Mouse (Mus musculus) embryonic facial prominence, embryonic 10.5 days (tissue): ENCODE data around the gene Ankrd34a. TPM values are rescaled to one million over a fixed set of nuclear protein-coding genes. Genes with fewer than 3 reads are reported as not detected.

Experiments
- DNase-seq: peaks from one replicate; pipeline ENCODE4 v3.0.0-alpha.2; 2017; ENCODE audit warnings: low spot score
- H3K27ac ChIP-seq: fragments of 300-500 bp; sonication (generic); replicated peaks from 2 replicates; pipeline ENCODE4 v1.5.1; 2016; ENCODE audit warnings: mild to moderate bottlenecking
- H3K27me3 ChIP-seq: fragments of 300-500 bp; sonication (generic); replicated peaks from 2 replicates; pipeline ENCODE4 v1.6.1; 2016; ENCODE audit warnings: low read depth, mild to moderate bottlenecking; ENCODE audit not compliant: poor library complexity, severe bottlenecking
- H3K36me3 ChIP-seq: fragments of 300-500 bp; sonication (generic); replicated peaks from 2 replicates; pipeline ENCODE4 v1.6.1; 2016; ENCODE audit warnings: mild to moderate bottlenecking, moderate library complexity
- H3K4me1 ChIP-seq: fragments of 300-500 bp; sonication (generic); 2 replicates; pipeline ENCODE4 v1.6.1; 2016
- H3K4me3 ChIP-seq: fragments of 300-500 bp; sonication (generic); 2 replicates; pipeline ENCODE4 v1.5.1; 2016; ENCODE audit warnings: mild to moderate bottlenecking, moderate library complexity
- H3K9me3 ChIP-seq: fragments of 300-500 bp; sonication (generic); 2 replicates; pipeline ENCODE4 v1.6.1; 2016; ENCODE audit warnings: mild to moderate bottlenecking
- WGBS: fragments of 180-500 bp; shearing (Covaris S2); methylation state at CpG from one replicate; pipeline ENCODE4 v1.1.7; 2016; 5-methylcytosine and 5-hydroxymethylcytosine counted together
- polyA plus RNA-seq: library from polyadenylated mRNA; unstranded; fragments of >200 nt; fragmentation: Nextera tagmentation; extraction: Ambion mirVana; gene quantifications from 2 replicates; pipeline ENCODE4 v1.2.1, GENCODE M21; 2016

Ankrd34a gene
- polyA plus RNA-seq, 1 experiment from 2014 or later, result 0.66 TPM

- WGBS, result 75% methylated on average over 5 of the region's 5 CpGs
- peak; percentile 8 for DNase-seq
- H3K4me1 ChIP-seq, result peaks cover 59% of the 10 kb centered on the region
- H3K27ac ChIP-seq, result no peak overlapping the region
- H3K9me3 ChIP-seq, result no peaks in the 10 kb centered on the region
- no peak overlapping the region for H3K4me3 ChIP-seq
- peaks cover 62% of the 10 kb centered on the region for H3K27me3 ChIP-seq
- no peaks in the 10 kb centered on the region for H3K36me3 ChIP-seq
Measured at GRCm38 (mm10) chr3:96594851-96595250, 1.6 kb upstream of the Ankrd34a start.

GRCm38 (mm10) chr3:96595661-96596060 lies 775 bp upstream of the Ankrd34a start:
- H3K36me3 ChIP-seq, result no peaks in the 10 kb centered on the region
- no peaks in the 10 kb centered on the region for H3K9me3 ChIP-seq
- H3K4me1 ChIP-seq, result peaks cover 67% of the 10 kb centered on the region
- H3K27me3 ChIP-seq, result peaks cover 65% of the 10 kb centered on the region
- peak overlapping the region; percentile 59 for H3K4me3 ChIP-seq
- whole genome bisulfite sequencing, result 20% methylated on average over 6 of the region's 6 CpGs
- DNase-seq, result no peak
- H3K27ac ChIP-seq, result no peak overlapping the region

- DNase-seq, result peak; percentile 21
- H3K36me3 ChIP-seq, result no peaks in the 10 kb centered on the region
- H3K4me3 ChIP-seq, result peak overlapping the region; percentile 59
- WGBS, result 1% methylated on average over 9 of the region's 12 CpGs
- H3K27me3 ChIP-seq, result peaks cover 65% of the 10 kb centered on the region
- H3K27ac ChIP-seq, result peak overlapping the region; percentile 81; the same call in 1 of the 2 replicates
- no peaks in the 10 kb centered on the region for H3K9me3 ChIP-seq
- peaks cover 77% of the 10 kb centered on the region for H3K4me1 ChIP-seq
Measured at GRCm38 (mm10) chr3:96596855-96597254, 419 bp downstream of the Ankrd34a start.

DNA sequence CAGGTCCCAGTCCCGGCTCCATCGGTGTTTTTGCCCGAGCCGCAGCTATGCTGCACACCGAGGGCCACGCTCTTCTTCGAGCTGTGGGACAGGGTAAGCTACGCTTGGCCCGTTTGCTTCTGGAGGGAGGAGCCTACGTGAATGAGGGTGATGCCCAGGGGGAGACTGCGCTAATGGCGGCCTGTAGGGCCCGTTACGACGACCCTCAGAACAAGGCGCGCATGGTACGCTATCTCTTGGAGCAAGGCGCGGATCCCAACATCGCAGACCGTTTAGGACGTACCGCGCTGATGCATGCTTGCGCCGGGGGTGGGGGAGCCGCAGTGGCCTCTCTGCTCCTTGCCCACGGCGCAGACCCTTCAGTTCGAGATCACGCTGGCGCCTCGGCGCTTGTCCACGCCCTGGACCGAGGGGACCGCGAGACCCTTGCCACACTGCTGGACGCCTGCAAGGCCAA lies 1.0 kb downstream of the Ankrd34a start:
- peak overlapping the region; percentile 81 for H3K27ac ChIP-seq
- no peaks in the 10 kb centered on the region for H3K36me3 ChIP-seq
- peaks cover 59% of the 10 kb centered on the region for H3K27me3 ChIP-seq
- H3K4me1 ChIP-seq, result peaks cover 80% of the 10 kb centered on the region
- peak overlapping the region; percentile 59 for H3K4me3 ChIP-seq
- peak; percentile 67 for DNase-seq
- no peaks in the 10 kb centered on the region for H3K9me3 ChIP-seq
- WGBS, result under 1% methylated on average over 40 of the region's 40 CpGs

DNA sequence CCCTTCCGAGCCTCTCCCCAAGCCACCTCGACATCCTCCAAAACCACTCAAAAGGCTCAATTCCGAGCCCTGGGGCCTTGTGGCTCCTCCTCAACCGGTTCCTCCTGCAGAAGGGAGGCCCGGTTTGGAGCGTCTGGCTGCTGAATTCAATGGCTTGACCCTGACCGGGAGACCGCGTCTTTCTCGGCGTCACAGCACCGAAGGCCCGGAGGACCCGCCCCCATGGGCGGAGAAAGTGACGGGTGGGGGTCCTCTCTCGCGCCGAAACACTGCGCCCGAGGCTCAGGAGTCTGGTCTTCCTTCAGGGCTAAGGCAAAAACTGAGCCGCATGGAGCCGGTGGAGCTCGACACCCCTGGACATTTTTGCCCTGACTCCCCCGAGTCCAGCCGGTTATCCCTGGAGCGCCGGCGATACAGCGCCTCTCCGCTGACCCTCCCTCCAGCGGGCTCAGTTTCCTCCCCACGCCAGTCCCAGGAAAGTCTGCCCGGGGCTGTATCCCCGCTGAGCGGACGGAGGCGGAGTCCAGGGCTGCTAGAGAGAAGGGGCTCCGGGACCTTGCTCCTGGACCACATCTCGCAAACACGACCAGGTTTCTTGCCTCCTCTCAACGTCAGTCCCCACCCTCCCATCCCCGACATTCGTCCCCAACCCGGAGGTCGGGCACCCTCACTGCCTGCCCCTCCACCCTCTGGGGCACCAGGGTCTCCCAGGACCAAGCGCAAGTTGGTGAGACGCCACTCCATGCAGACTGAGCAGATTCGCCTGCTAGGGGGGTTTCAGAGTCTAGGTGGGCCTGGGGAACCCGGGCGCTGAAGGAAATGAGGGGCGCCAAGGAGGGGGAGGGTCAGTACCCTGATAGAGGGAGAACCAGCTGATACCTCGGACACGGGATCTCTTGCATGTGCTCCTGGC lies 2.0 kb downstream of the Ankrd34a start:
- Histone ChIP-seq H3K27ac (peak overlapping the region; percentile 81), H3K27me3 (peaks cover 54% of the 10 kb centered on the region), H3K4me3 (peak overlapping the region; percentile 59), H3K9me3 (no peaks in the 10 kb centered on the region), H3K4me1 (peaks cover 80% of the 10 kb centered on the region), H3K36me3 (peaks cover 1% of the 10 kb centered on the region)
- WGBS, result 1% methylated on average over 54 of the region's 54 CpGs
- DNase-seq, result peak; percentile 87

GRCm38 (mm10) chr3:96599069-96599393 lies 2.6 kb downstream of the Ankrd34a start:
- DNase-seq, result no peak
- H3K27me3 ChIP-seq, result peaks cover 54% of the 10 kb centered on the region
- peak overlapping the region; percentile 59 for H3K4me3 ChIP-seq
- peaks cover 7% of the 10 kb centered on the region for H3K36me3 ChIP-seq
- 36% methylated on average over 8 of the region's 8 CpGs for WGBS
- peaks cover 82% of the 10 kb centered on the region for H3K4me1 ChIP-seq
- peak overlapping the region; percentile 81; the same call in 1 of the 2 replicates for H3K27ac ChIP-seq
- H3K9me3 ChIP-seq, result no peaks in the 10 kb centered on the region

GRCm38 (mm10) chr3:96599411-96599810 lies 3.0 kb downstream of the Ankrd34a start:
- Histone ChIP-seq H3K4me1 (peaks cover 79% of the 10 kb centered on the region), H3K36me3 (peaks cover 11% of the 10 kb centered on the region), H3K9me3 (no peaks in the 10 kb centered on the region), H3K27me3 (peaks cover 54% of the 10 kb centered on the region), H3K4me3 (peak overlapping the region; percentile 59; the same call in 1 of the 2 replicates), H3K27ac (peak overlapping the region; percentile 81; the same call in 1 of the 2 replicates)
- WGBS, result 63% methylated on average over 3 of the region's 3 CpGs
- DNase-seq, result no peak

GRCm38 (mm10) chr3:96600639-96601250 lies 4.3 kb downstream of the Ankrd34a start, which contains the start of gene Lix1l:
Lix1l (plus strand) TSS chr3:96601149.
- Histone ChIP-seq H3K27ac (peak within 1 kb of the TSS; percentile 96), H3K36me3 (peaks cover 21% of the 10 kb centered on the region), H3K9me3 (no peaks in the 10 kb centered on the region), H3K4me3 (peak within 1 kb of the TSS; percentile 95), H3K27me3 (peaks cover 41% of the 10 kb centered on the region), H3K4me1 (peaks cover 76% of the 10 kb centered on the region)
- under 1% methylated on average over 27 of the region's 27 CpGs for WGBS
- DNase-seq, result peak; percentile 96

- Histone ChIP-seq H3K27ac (peak overlapping the region; percentile 96), H3K27me3 (peaks cover 36% of the 10 kb centered on the region), H3K4me3 (peak overlapping the region; percentile 95), H3K4me1 (peaks cover 70% of the 10 kb centered on the region), H3K36me3 (peaks cover 24% of the 10 kb centered on the region), H3K9me3 (no peaks in the 10 kb centered on the region)
- peak; percentile 77 for DNase-seq
- WGBS, result under 1% methylated on average over 40 of the region's 40 CpGs
Measured at GRCm38 (mm10) chr3:96601251-96601787, 4.9 kb downstream of the Ankrd34a start.

DNA sequence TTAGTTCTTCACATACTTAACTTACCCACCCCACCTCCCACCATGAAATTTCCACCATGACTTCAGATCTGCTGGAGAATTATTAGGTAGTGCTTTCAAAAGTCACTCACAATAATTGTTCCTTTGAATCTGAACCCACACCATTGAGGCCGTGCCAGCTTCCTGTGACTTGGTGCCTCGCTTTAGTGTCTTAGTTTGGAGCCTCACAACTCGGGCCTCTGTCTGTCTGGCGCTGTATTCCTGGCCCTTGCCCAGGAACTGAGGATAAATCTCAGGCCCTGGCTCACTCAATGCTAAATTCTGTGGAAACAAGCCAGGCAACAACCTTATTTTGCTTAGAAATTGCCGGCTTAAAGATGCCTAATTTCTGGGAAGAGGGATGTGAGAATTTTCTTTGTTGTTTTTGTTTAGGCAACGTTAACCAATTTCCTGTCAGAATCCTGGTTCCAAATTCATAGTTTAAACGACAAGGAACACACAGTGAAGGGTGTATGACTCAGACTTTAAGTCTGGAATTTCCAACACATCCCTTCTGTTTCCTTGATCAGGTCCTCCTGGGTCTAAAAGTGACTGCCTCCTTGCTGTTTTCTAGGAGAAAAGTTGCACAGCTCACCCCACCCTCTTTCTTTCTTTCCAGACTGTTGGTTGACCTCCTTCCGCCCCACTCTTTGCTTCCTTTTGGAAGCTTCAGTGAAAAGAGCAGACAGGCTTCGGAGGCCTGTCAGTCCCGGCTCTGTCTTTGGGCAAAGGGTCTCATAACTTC lies 5.7 kb downstream of the Ankrd34a start:
- H3K27me3 ChIP-seq, result peaks cover 28% of the 10 kb centered on the region
- H3K4me3 ChIP-seq, result peak overlapping the region; percentile 95
- WGBS, result 36% methylated on average over 10 of the region's 10 CpGs
- peaks cover 62% of the 10 kb centered on the region for H3K4me1 ChIP-seq
- peaks cover 25% of the 10 kb centered on the region for H3K36me3 ChIP-seq
- H3K9me3 ChIP-seq, result no peaks in the 10 kb centered on the region
- H3K27ac ChIP-seq, result peak overlapping the region; percentile 96
- no peak for DNase-seq

DNA sequence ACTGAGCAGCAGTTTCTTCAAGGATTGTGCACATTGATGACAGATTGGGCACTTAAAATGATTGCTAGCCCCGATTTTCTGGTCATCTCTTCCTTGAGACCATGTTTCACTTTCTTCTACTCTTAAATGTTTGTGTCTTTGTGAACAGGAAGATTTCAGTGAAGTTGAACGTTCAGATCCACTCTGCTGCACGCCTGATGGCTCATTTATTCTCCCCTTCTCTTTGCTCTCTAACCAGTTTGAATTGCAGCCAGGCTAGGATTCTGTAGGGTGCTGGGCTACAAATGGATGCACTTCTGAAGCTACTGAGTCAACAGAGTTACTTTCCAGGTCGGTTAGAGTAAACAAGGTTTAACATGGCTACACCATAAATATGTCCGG lies 6.3 kb downstream of the Ankrd34a start:
- Histone ChIP-seq H3K4me3 (peak overlapping the region; percentile 95), H3K9me3 (no peaks in the 10 kb centered on the region), H3K27me3 (peaks cover 23% of the 10 kb centered on the region), H3K27ac (peak overlapping the region; percentile 96), H3K36me3 (peaks cover 30% of the 10 kb centered on the region), H3K4me1 (peaks cover 57% of the 10 kb centered on the region)
- DNase-seq, result no peak
- WGBS, result 55% methylated on average over 5 of the region's 5 CpGs

GRCm38 (mm10) chr3:96603311-96603710 lies 6.9 kb downstream of the Ankrd34a start:
- Histone ChIP-seq H3K36me3 (peaks cover 36% of the 10 kb centered on the region), H3K4me3 (peak overlapping the region; percentile 95), H3K4me1 (peaks cover 51% of the 10 kb centered on the region), H3K27ac (0 out of 2 replicates have a peak overlapping the region, but pooled peaks have one; percentile 96), H3K9me3 (no peaks in the 10 kb centered on the region), H3K27me3 (peaks cover 18% of the 10 kb centered on the region)
- no peak for DNase-seq
- WGBS, result 63% methylated on average over 5 of the region's 5 CpGs
